Mouse (Mus musculus): ENCODE results near the gene Clic4. TPM values are rescaled to one million over a fixed set of nuclear protein-coding genes. Genes with fewer than 3 reads are reported as not detected.

Gene Clic4
- polyA plus RNA-seq, 1 experiment from 2014 or later: 100 TPM

DNA sequence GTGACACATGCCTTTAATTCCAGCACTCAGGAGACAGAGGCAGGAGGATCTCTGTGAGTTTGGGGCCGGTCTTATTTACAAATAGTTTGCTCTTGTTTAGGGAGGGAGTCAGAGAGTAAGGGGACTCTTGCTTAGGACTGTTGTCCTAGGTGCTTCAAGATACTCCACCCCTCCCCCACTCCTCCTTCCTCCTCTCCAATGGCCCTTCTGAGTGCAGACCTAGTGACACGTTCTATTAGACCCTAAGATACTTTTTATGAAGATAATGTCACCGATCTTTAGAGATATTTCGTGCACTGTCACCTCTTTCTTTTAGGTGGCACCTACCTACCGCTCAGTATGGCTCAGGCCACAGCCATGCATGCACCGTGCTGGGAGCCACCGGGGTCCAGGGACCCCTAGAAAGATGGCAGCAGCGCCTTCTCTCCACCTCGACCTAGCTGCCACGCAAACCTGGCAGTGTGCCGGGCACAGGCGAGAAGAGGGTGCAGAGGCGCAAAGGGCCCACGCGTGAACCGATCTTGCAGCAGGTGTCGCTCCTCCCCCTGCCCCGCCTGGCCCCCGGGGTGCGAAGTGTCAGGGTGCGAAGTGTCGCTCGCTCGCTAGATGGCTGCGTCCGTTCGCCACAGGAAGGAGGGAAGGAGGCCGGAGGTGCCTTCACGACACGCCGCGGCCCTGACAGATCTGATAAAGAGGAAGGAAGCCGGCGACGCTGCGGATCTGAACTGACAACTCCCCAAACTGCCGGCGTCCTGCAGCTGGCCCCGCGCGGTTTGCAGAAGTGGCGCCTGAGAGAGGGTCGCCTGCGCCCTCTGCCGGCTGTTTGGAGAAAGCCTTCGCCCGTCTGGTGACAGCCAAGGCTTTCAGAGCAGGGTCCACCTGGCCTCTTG is 66.7 kb downstream of the Clic4 start:
- 0 out of 2 replicates have a peak, but pooled peaks cover 5% of the 10 kb centered on the region for H3K4me1 ChIP-seq (ENCODE audit: control insufficient read depth, insufficient read depth, low read length)
- H3K27me3 ChIP-seq (replicated peaks; ENCODE audit: control insufficient read depth, insufficient read depth, low read length): peaks cover 30% of the 10 kb centered on the region
- H3K9me3 ChIP-seq (ENCODE audit: control insufficient read depth, low read length): peaks cover 6% of the 10 kb centered on the region; the same call in 1 of the 2 replicates
- DNase-seq (ENCODE audit: low spot score) (peak; percentile 90), ATAC-seq (ENCODE audit: low read depth) (peak; percentile 64)
- H3K27ac ChIP-seq (replicated peaks; ENCODE audit: low read depth, low read length): no peak overlapping the region
- peak overlapping the region; percentile 39 for H3K4me3 ChIP-seq (ENCODE audit: low read depth, low read length)
- H3K4me2 ChIP-seq (ENCODE audit: low read depth, low read length): peak overlapping the region; percentile 78
- 2% methylated on average over 41 of the region's 47 CpGs for WGBS
- H3K36me3 ChIP-seq (ENCODE audit: control insufficient read depth, insufficient read depth, low read length): no peaks in the 10 kb centered on the region
- H3K9ac ChIP-seq (ENCODE audit: low read depth, low read length): peak overlapping the region; percentile 46

GRCm38 (mm10) chr4:135205254-135205653 is 67.4 kb downstream of the Clic4 start:
- DNase-seq (ENCODE audit: low spot score) (no peak), ATAC-seq (ENCODE audit: low read depth) (no peak)
- Histone ChIP-seq H3K27me3 (replicated peaks; ENCODE audit: control insufficient read depth, insufficient read depth, low read length) (peaks cover 30% of the 10 kb centered on the region), H3K9ac (ENCODE audit: low read depth, low read length) (no peak overlapping the region), H3K4me3 (ENCODE audit: low read depth, low read length) (no peak overlapping the region), H3K36me3 (ENCODE audit: control insufficient read depth, insufficient read depth, low read length) (no peaks in the 10 kb centered on the region), H3K4me1 (ENCODE audit: control insufficient read depth, insufficient read depth, low read length) (0 out of 2 replicates have a peak, but pooled peaks cover 5% of the 10 kb centered on the region), H3K4me2 (ENCODE audit: low read depth, low read length) (no peak overlapping the region), H3K27ac (replicated peaks; ENCODE audit: low read depth, low read length) (no peak overlapping the region), H3K9me3 (ENCODE audit: control insufficient read depth, low read length) (peaks cover 1% of the 10 kb centered on the region; the same call in 1 of the 2 replicates)
- WGBS: 25% methylated on average over 5 of the region's 5 CpGs

- no peaks in the 10 kb centered on the region for H3K9me3 ChIP-seq (ENCODE audit: control insufficient read depth, low read length)
- ATAC-seq (ENCODE audit: low read depth) (no peak), DNase-seq (ENCODE audit: low spot score) (no peak)
- 0 out of 2 replicates have a peak, but pooled peaks cover 5% of the 10 kb centered on the region for H3K4me1 ChIP-seq (ENCODE audit: control insufficient read depth, insufficient read depth, low read length)
- no peaks in the 10 kb centered on the region for H3K36me3 ChIP-seq (ENCODE audit: control insufficient read depth, insufficient read depth, low read length)
- no peak overlapping the region for H3K4me3 ChIP-seq (ENCODE audit: low read depth, low read length)
- H3K27ac ChIP-seq (replicated peaks; ENCODE audit: low read depth, low read length): no peak overlapping the region
- no peak overlapping the region for H3K9ac ChIP-seq (ENCODE audit: low read depth, low read length)
- no peak overlapping the region for H3K4me2 ChIP-seq (ENCODE audit: low read depth, low read length)
- peaks cover 30% of the 10 kb centered on the region for H3K27me3 ChIP-seq (replicated peaks; ENCODE audit: control insufficient read depth, insufficient read depth, low read length)
- WGBS: 58% methylated on average over 5 of the region's 5 CpGs
Observed at GRCm38 (mm10) chr4:135204666-135205065, 67.9 kb downstream of the Clic4 start.

DNA sequence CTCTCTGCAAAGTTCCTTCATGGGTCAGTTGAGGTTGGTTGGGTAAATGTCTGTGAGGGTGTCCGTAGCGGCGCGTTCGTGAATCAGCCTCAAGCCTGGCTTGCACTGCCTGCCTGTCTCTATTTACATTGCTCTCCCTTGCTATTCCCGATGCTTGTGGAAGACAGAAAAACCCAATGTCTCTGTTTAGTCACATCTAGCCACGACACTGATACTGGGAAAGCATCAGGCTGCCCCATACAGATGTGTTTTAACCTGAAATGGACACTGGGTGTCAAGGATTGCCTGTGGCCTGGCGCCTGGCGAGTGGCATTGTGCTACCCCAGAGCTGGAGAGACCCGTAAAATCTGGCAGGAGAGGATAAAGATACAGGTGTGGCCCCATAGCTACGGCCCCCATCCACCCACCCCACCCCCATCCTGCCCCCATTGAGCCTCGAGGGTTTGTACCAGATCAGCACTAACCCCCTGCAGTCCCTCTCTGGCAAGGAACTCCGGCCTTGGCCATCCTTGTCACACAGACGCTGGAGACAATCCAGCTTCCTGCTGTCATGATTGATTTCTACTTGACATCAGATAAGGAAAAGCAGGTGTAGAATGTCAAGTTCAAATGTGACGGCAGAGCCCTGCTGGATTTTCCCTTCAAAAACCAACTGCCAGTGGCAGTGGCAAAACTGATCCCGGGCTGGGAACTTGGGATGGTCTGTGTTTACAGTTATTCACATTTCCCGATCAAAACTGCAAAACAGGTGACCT is 68.6 kb downstream of the Clic4 start:
- H3K4me3 ChIP-seq (ENCODE audit: low read depth, low read length): peak overlapping the region; percentile 29
- H3K27me3 ChIP-seq (replicated peaks; ENCODE audit: control insufficient read depth, insufficient read depth, low read length): peaks cover 30% of the 10 kb centered on the region
- no peaks in the 10 kb centered on the region for H3K36me3 ChIP-seq (ENCODE audit: control insufficient read depth, insufficient read depth, low read length)
- no peak overlapping the region for H3K27ac ChIP-seq (replicated peaks; ENCODE audit: low read depth, low read length)
- peak overlapping the region; percentile 37; the same call in 1 of the 2 replicates for H3K9ac ChIP-seq (ENCODE audit: low read depth, low read length)
- WGBS: 15% methylated on average over 17 of the region's 17 CpGs
- H3K4me2 ChIP-seq (ENCODE audit: low read depth, low read length): peak overlapping the region; percentile 64
- DNase-seq (ENCODE audit: low spot score) (no peak), ATAC-seq (ENCODE audit: low read depth) (no peak)
- 0 out of 2 replicates have a peak, but pooled peaks cover 5% of the 10 kb centered on the region for H3K4me1 ChIP-seq (ENCODE audit: control insufficient read depth, insufficient read depth, low read length)
- H3K9me3 ChIP-seq (ENCODE audit: control insufficient read depth, low read length): no peaks in the 10 kb centered on the region

DNA sequence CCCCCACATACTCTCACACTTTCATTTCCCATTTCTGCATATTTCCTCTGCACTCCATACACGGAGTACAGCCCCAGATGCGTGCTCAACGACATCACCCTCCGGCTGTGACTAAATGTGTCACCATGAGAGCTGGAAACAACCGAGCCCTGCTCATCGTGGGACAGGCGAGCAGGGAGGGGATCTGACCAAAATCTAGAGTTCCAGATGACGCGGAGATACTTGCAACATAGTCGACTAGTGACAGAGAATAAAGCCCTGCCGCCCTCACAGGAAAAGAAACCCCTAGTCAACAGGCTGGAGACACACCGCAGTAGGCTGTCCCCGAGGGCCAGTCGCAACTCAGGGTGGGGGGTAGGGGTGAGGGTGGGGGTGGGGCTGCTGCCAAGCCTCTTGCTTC is 69.3 kb downstream of the Clic4 start:
- Histone ChIP-seq H3K27ac (replicated peaks; ENCODE audit: low read depth, low read length) (no peak overlapping the region), H3K36me3 (ENCODE audit: control insufficient read depth, insufficient read depth, low read length) (no peaks in the 10 kb centered on the region), H3K9ac (ENCODE audit: low read depth, low read length) (peak overlapping the region; percentile 37; the same call in 1 of the 2 replicates), H3K27me3 (replicated peaks; ENCODE audit: control insufficient read depth, insufficient read depth, low read length) (peaks cover 30% of the 10 kb centered on the region), H3K4me1 (ENCODE audit: control insufficient read depth, insufficient read depth, low read length) (0 out of 2 replicates have a peak, but pooled peaks cover 5% of the 10 kb centered on the region), H3K9me3 (ENCODE audit: control insufficient read depth, low read length) (no peaks in the 10 kb centered on the region), H3K4me3 (ENCODE audit: low read depth, low read length) (peak overlapping the region; percentile 29), H3K4me2 (ENCODE audit: low read depth, low read length) (peak overlapping the region; percentile 64)
- ATAC-seq (ENCODE audit: low read depth): no peak
- 5% methylated on average over 14 of the region's 14 CpGs for WGBS
- peak; percentile 44 for DNase-seq (ENCODE audit: low spot score)

- 54% methylated on average over 16 of the region's 16 CpGs for WGBS
- H3K9me3 ChIP-seq (ENCODE audit: control insufficient read depth, low read length): no peaks in the 10 kb centered on the region
- H3K4me2 ChIP-seq (ENCODE audit: low read depth, low read length): no peak overlapping the region
- H3K27me3 ChIP-seq (replicated peaks; ENCODE audit: control insufficient read depth, insufficient read depth, low read length): peaks cover 30% of the 10 kb centered on the region
- H3K36me3 ChIP-seq (ENCODE audit: control insufficient read depth, insufficient read depth, low read length): no peaks in the 10 kb centered on the region
- no peak overlapping the region for H3K9ac ChIP-seq (ENCODE audit: low read depth, low read length)
- 0 out of 2 replicates have a peak, but pooled peaks cover 5% of the 10 kb centered on the region for H3K4me1 ChIP-seq (ENCODE audit: control insufficient read depth, insufficient read depth, low read length)
- ATAC-seq (ENCODE audit: low read depth): no peak
- no peak overlapping the region for H3K4me3 ChIP-seq (ENCODE audit: low read depth, low read length)
- no peak overlapping the region for H3K27ac ChIP-seq (replicated peaks; ENCODE audit: low read depth, low read length)
- peak; percentile 31 for DNase-seq (ENCODE audit: low spot score)
Observed at GRCm38 (mm10) chr4:135201771-135202170, 70.8 kb downstream of the Clic4 start.

- WGBS: 55% methylated on average over 8 of the region's 8 CpGs
- no peak overlapping the region for H3K4me3 ChIP-seq (ENCODE audit: low read depth, low read length)
- H3K27me3 ChIP-seq (replicated peaks; ENCODE audit: control insufficient read depth, insufficient read depth, low read length): no peaks in the 10 kb centered on the region
- H3K9ac ChIP-seq (ENCODE audit: low read depth, low read length): no peak overlapping the region
- H3K4me2 ChIP-seq (ENCODE audit: low read depth, low read length): no peak overlapping the region
- H3K4me1 ChIP-seq (ENCODE audit: control insufficient read depth, insufficient read depth, low read length): no peaks in the 10 kb centered on the region
- H3K36me3 ChIP-seq (ENCODE audit: control insufficient read depth, insufficient read depth, low read length): no peaks in the 10 kb centered on the region
- DNase-seq (ENCODE audit: low spot score) (no peak), ATAC-seq (ENCODE audit: low read depth) (no peak)
- no peak overlapping the region for H3K27ac ChIP-seq (replicated peaks; ENCODE audit: low read depth, low read length)
- 0 out of 2 replicates have a peak, but pooled peaks cover 8% of the 10 kb centered on the region for H3K9me3 ChIP-seq (ENCODE audit: control insufficient read depth, low read length)
Observed at GRCm38 (mm10) chr4:135197857-135198256, 74.8 kb downstream of the Clic4 start.

DNA sequence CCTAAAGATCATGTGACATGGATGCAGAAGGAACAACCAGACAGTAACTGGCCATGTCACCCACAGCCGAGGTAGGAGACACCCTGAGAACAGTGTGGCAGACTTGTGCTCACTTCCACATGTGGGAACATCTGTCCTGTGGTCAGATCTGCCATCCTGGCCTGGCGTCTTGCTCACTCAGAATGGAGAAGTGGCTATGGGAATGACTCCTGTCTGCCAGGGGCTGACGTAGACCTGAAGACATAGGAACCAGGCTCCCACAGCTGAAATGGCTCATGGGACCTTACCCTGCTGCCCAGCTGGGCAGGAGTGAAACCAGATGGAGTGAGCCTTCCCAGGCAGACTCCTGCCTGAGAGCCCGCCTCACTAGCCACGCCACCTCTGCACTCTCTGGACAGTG is 79.8 kb downstream of the Clic4 start:
- Histone ChIP-seq H3K4me2 (ENCODE audit: low read depth, low read length) (no peak overlapping the region), H3K9ac (ENCODE audit: low read depth, low read length) (no peak overlapping the region), H3K27ac (replicated peaks; ENCODE audit: low read depth, low read length) (no peak overlapping the region), H3K4me3 (ENCODE audit: low read depth, low read length) (no peak overlapping the region), H3K36me3 (ENCODE audit: control insufficient read depth, insufficient read depth, low read length) (no peaks in the 10 kb centered on the region), H3K4me1 (ENCODE audit: control insufficient read depth, insufficient read depth, low read length) (no peaks in the 10 kb centered on the region), H3K9me3 (ENCODE audit: control insufficient read depth, low read length) (0 out of 2 replicates have a peak, but pooled peaks cover 8% of the 10 kb centered on the region), H3K27me3 (replicated peaks; ENCODE audit: control insufficient read depth, insufficient read depth, low read length) (no peaks in the 10 kb centered on the region)
- ATAC-seq (ENCODE audit: low read depth) (no peak), DNase-seq (ENCODE audit: low spot score) (no peak)
- WGBS: 54% methylated on average over 5 of the region's 5 CpGs
